Mouse (Mus musculus): Measurements from ENCODE around the gene Atp6v0a4. TPM values are rescaled to one million over a fixed set of nuclear protein-coding genes. Genes with fewer than 3 reads are reported as not detected.

Gene Atp6v0a4
- polyA plus RNA-seq, 1 experiment from 2014 or later, result not detected

DNA sequence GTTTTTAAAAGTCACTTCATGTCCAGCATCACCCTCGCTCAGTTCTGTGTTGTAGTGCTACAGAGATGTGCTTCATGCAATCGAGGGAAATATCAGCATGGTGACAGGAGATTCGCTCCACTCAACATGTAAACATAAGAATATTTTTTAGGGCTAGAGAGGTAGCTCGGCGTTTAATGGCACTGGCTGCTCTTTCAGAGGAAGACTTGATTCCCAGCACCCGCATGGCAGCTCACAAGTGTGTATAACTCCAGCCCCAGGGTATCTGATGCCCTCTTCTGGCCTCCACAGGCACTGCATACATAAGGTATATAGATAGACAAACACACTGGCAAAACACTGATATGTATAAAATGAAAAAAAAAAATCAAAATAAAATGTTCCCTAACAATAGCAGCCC, 74.8 kb downstream of the Atp6v0a4 start:
- Histone ChIP-seq H3K4me2 (replicated peaks; ENCODE audit: low read depth, low read length) (no peak overlapping the region), H3K27me3 (ENCODE audit: control insufficient read depth, insufficient read depth, low read length) (no peaks in the 10 kb centered on the region), H3K27ac (ENCODE audit: low read depth, low read length) (no peak overlapping the region), H3K9ac (ENCODE audit: low read depth, low read length) (no peak overlapping the region), H3K36me3 (ENCODE audit: control insufficient read depth, insufficient read depth, low read length) (no peaks in the 10 kb centered on the region), H3K9me3 (ENCODE audit: control insufficient read depth, low read length) (no peaks in the 10 kb centered on the region), H3K4me1 (replicated peaks; ENCODE audit: control insufficient read depth, insufficient read depth, low read length) (no peaks in the 10 kb centered on the region), H3K4me3 (ENCODE audit: low read depth, low read length) (no peak overlapping the region)
- DNase-seq (ENCODE audit: low spot score) (no peak), ATAC-seq (ENCODE audit: low FRiP score) (no peak)
- 95% methylated on average over 6 of the region's 6 CpGs for WGBS

DNA sequence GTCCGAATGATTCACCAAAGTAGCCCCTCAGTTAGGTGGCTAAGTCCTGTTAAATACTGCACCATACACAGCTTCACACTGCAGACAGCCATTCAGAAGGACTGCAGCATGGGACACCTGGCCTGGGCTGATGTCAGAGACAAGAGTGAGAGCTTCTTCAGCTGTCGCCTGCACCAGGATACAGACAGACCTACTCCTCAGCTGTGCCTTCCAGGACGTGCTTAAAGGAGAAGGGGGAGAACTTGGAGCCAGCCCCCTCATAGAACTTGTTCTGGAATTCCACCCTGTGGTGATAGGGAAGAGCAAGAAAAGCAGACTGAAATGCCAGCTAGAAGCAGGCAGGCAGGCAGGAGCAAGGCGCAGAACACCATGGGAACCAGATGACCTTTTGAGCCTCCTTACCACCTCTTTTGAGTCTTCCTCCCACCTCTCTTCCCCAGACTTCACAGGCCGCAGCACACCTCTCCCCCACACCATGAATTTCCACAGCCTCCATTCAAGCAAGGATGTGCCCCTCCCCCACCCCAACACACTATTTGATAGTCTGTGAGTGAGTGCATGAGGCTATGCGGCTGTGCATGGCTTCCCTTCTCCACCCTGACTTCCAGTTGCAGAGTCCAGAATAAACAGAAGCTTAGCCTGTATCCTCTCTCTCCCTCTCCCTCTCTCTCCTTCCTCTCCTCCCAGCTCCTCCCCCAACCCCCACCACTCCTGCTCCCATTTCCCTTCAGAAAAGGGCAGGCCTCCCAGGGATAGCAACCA, 75.4 kb downstream of the Atp6v0a4 start:
- no peak overlapping the region for H3K4me3 ChIP-seq (ENCODE audit: low read depth, low read length)
- DNase-seq (ENCODE audit: low spot score) (peak; percentile 15), ATAC-seq (ENCODE audit: low FRiP score) (no peak)
- no peaks in the 10 kb centered on the region for H3K36me3 ChIP-seq (ENCODE audit: control insufficient read depth, insufficient read depth, low read length)
- H3K27ac ChIP-seq (ENCODE audit: low read depth, low read length), result no peak overlapping the region
- H3K9ac ChIP-seq (ENCODE audit: low read depth, low read length), result no peak overlapping the region
- H3K9me3 ChIP-seq (ENCODE audit: control insufficient read depth, low read length), result no peaks in the 10 kb centered on the region
- no peak overlapping the region for H3K4me2 ChIP-seq (replicated peaks; ENCODE audit: low read depth, low read length)
- 55% methylated on average over 6 of the region's 6 CpGs for WGBS
- no peaks in the 10 kb centered on the region for H3K27me3 ChIP-seq (ENCODE audit: control insufficient read depth, insufficient read depth, low read length)
- no peaks in the 10 kb centered on the region for H3K4me1 ChIP-seq (replicated peaks; ENCODE audit: control insufficient read depth, insufficient read depth, low read length)

DNA sequence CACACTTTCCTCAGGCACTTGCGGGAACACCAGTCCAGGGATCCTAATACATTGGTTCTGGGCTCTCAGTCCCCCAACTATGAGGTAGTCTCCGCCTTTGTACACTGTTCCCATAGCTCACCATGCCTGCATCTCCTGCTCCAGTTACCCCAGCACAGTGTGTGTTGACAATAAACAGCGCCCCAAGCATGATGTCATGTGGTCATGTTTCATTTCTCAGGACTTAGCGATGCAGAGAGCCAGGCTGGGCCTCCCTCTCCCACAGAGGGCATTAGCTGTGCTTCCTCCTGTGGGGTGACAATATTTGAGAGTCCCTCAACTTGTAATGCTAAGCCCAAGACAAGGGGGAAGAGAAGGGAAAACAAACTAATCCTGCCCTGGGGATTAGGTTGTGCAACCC, 76.4 kb downstream of the Atp6v0a4 start:
- DNase-seq (ENCODE audit: low spot score), result no peak
- 87% methylated on average over 4 of the region's 4 CpGs for WGBS

DNA sequence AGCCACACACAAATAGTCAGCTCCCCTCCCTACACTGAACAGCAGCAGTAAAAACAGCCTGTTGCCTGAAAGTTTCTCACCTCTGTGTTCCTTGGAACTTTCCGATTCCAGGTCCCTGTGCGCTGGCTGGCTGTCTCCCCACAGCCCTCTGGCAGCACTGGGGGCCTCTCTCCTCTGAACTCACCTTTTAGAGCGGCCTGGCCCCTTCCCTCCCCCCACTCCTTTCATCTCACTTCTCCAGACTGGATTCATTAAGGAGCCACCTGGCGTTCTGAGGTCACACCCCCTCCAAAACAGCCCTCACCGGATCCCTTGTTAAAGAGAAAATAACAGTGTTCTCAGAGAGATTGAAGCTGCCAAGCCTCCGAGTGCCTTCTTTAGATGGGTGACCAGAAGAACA, 77.5 kb downstream of the Atp6v0a4 start, which contains the start of gene Svopl:
Svopl (minus strand) TSS at position 159 of the 400 bp plus-strand sequence.
- H3K4me3 ChIP-seq (ENCODE audit: low read depth, low read length), result no peak within 1 kb of the TSS
- H3K4me1 ChIP-seq (replicated peaks; ENCODE audit: control insufficient read depth, insufficient read depth, low read length), result no peaks in the 10 kb centered on the region
- no peak within 1 kb of the TSS for H3K4me2 ChIP-seq (replicated peaks; ENCODE audit: low read depth, low read length)
- no peaks in the 10 kb centered on the region for H3K27me3 ChIP-seq (ENCODE audit: control insufficient read depth, insufficient read depth, low read length)
- H3K9me3 ChIP-seq (ENCODE audit: control insufficient read depth, low read length), result no peaks in the 10 kb centered on the region
- DNase-seq (ENCODE audit: low spot score) (no peak), ATAC-seq (ENCODE audit: low FRiP score) (no peak)
- no peaks in the 10 kb centered on the region for H3K36me3 ChIP-seq (ENCODE audit: control insufficient read depth, insufficient read depth, low read length)
- WGBS, result 29% methylated on average over 6 of the region's 6 CpGs
- H3K9ac ChIP-seq (ENCODE audit: low read depth, low read length), result no peak within 1 kb of the TSS
- no peak within 1 kb of the TSS for H3K27ac ChIP-seq (ENCODE audit: low read depth, low read length)

More for the DNA sequence above, 76.4 kb downstream of the Atp6v0a4 start:
- Histone ChIP-seq H3K4me1 (replicated peaks; ENCODE audit: control insufficient read depth, insufficient read depth, low read length) (no peaks in the 10 kb centered on the region), H3K9ac (ENCODE audit: low read depth, low read length) (no peak overlapping the region), H3K36me3 (ENCODE audit: control insufficient read depth, insufficient read depth, low read length) (no peaks in the 10 kb centered on the region), H3K4me3 (ENCODE audit: low read depth, low read length) (no peak overlapping the region), H3K9me3 (ENCODE audit: control insufficient read depth, low read length) (no peaks in the 10 kb centered on the region), H3K4me2 (replicated peaks; ENCODE audit: low read depth, low read length) (no peak overlapping the region), H3K27ac (ENCODE audit: low read depth, low read length) (no peak overlapping the region), H3K27me3 (ENCODE audit: control insufficient read depth, insufficient read depth, low read length) (no peaks in the 10 kb centered on the region)
- ATAC-seq (ENCODE audit: low FRiP score), result no peak

DNA sequence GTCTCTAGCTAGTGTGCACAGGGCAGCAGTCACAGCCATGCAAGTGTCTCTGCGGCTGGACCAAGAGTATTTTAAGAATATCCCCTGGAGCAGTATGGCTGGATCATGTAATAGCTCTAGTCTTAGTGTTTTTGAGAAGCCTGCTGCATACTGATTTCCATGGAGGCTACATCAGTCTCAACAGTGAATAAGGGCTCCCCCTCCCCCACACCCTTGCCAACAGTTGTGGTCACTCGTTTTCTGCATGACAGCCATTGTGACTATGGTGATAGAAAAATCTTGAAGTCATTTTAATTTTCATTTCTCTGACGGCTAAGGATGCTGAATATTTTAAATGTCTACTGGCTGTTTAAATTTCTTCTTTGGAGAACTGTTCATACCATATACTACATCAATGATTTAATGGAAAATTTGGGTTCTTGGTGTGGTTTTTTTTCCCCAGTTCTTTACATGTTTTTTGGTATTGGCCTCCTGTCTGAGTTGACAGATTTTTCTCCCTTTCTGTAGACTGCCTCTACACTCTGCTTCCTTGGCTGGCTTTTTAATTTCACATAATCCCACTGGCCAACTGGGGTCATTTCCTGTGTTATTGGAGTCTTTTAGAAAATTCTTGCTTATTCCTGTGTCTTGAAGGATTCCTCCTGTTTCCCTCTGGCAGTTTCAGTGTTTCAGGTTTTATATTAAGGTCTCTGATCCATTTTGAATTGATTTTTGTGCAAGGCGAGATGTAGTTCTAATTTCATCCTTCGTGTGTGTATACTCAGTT, 91.4 kb downstream of the Atp6v0a4 start:
- Histone ChIP-seq H3K4me1 (replicated peaks; ENCODE audit: control insufficient read depth, insufficient read depth, low read length) (no peaks in the 10 kb centered on the region), H3K9ac (ENCODE audit: low read depth, low read length) (no peak overlapping the region), H3K4me2 (replicated peaks; ENCODE audit: low read depth, low read length) (no peak overlapping the region), H3K9me3 (ENCODE audit: control insufficient read depth, low read length) (no peaks in the 10 kb centered on the region), H3K27me3 (ENCODE audit: control insufficient read depth, insufficient read depth, low read length) (no peaks in the 10 kb centered on the region), H3K4me3 (ENCODE audit: low read depth, low read length) (no peak overlapping the region), H3K36me3 (ENCODE audit: control insufficient read depth, insufficient read depth, low read length) (no peaks in the 10 kb centered on the region), H3K27ac (ENCODE audit: low read depth, low read length) (no peak overlapping the region)
- WGBS, result 72% methylated on average over 5 of the region's 5 CpGs
- DNase-seq (ENCODE audit: low spot score) (no peak), ATAC-seq (ENCODE audit: low FRiP score) (no peak)

DNA sequence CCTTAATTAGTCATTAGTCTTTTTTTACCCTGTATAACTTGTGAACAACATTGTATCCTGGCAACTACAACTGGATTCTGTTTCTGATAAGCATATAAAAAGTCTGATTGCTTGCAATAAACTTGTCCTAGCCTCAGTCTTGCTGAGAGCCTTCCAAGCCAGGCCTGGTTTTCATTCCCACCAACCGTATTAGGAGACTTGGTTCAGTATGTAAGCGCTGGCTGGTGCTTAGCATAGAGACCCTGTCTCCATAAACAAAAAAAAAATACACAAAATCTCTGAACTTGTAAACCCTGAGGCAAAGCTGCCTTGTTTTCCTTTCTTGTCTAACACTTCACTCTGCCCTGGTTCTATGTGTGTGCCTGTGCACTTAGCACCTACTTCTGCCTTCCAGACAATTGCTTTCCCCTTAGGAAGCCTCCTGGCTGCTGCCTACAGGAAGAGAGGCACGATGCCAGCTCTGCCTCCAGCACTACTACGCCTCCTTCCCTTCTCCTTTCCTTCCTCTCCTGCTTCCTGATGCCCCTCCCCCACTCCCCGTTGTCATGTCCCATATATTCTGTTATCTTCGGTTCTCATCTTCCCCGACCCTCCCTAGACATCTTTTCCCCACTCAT, 92.4 kb downstream of the Atp6v0a4 start:
- Histone ChIP-seq H3K4me2 (replicated peaks; ENCODE audit: low read depth, low read length) (no peak overlapping the region), H3K9me3 (ENCODE audit: control insufficient read depth, low read length) (no peaks in the 10 kb centered on the region), H3K36me3 (ENCODE audit: control insufficient read depth, insufficient read depth, low read length) (no peaks in the 10 kb centered on the region), H3K4me3 (ENCODE audit: low read depth, low read length) (no peak overlapping the region), H3K4me1 (replicated peaks; ENCODE audit: control insufficient read depth, insufficient read depth, low read length) (no peaks in the 10 kb centered on the region), H3K27me3 (ENCODE audit: control insufficient read depth, insufficient read depth, low read length) (no peaks in the 10 kb centered on the region), H3K27ac (ENCODE audit: low read depth, low read length) (no peak overlapping the region), H3K9ac (ENCODE audit: low read depth, low read length) (no peak overlapping the region)
- no peak for ATAC-seq (ENCODE audit: low FRiP score)
- DNase-seq (ENCODE audit: low spot score), result no peak
- 61% methylated on average over 7 of the region's 7 CpGs for WGBS

DNA sequence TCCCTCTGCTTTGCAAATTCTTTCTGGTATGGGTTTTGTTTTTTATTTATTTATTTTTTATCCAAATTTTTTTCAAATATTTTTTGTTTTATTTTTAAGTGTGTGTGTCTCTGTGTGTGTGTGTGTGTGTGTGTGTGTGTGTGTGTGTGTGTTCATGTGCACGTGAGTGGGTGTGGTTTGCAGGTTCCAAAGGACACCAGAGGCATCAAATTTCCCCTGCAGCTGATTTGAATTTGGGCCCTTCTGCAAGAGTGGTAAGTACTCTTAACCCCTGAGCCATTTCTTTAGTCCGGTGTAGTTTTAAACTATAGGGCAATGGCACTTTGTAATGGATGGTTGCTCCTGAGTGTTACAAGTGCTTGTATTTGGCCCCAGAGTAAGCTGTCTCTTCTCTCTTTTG, 96.2 kb downstream of the Atp6v0a4 start:
- Histone ChIP-seq H3K4me3 (ENCODE audit: low read depth, low read length) (no peak overlapping the region), H3K4me1 (replicated peaks; ENCODE audit: control insufficient read depth, insufficient read depth, low read length) (no peaks in the 10 kb centered on the region), H3K4me2 (replicated peaks; ENCODE audit: low read depth, low read length) (no peak overlapping the region), H3K27me3 (ENCODE audit: control insufficient read depth, insufficient read depth, low read length) (no peaks in the 10 kb centered on the region), H3K9ac (ENCODE audit: low read depth, low read length) (no peak overlapping the region), H3K9me3 (ENCODE audit: control insufficient read depth, low read length) (no peaks in the 10 kb centered on the region), H3K27ac (ENCODE audit: low read depth, low read length) (no peak overlapping the region), H3K36me3 (ENCODE audit: control insufficient read depth, insufficient read depth, low read length) (no peaks in the 10 kb centered on the region)
- DNase-seq (ENCODE audit: low spot score) (no peak), ATAC-seq (ENCODE audit: low FRiP score) (no peak)
- 49% methylated on average over 2 of the region's 2 CpGs for WGBS

DNA sequence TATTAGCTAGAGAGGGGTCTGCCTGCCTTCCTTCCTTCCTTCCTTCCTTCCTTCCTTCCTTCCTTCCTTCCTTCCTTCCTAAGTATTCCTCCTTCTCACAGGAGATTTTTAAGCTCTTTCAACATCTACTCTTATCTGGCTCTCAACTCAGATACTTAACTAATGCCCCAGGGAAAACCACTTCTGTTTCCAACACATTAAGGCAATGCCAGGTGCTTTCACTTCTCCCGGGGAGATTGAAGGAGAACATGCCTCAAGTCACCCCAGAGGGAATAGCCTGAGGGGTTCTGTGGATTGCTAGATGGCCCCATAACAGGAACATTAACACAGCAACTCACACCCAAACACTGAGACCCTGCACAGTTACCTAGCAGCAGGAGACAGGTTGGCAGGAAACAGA, 96.6 kb downstream of the Atp6v0a4 start:
- Histone ChIP-seq H3K4me3 (ENCODE audit: low read depth, low read length) (no peak overlapping the region), H3K4me1 (replicated peaks; ENCODE audit: control insufficient read depth, insufficient read depth, low read length) (no peaks in the 10 kb centered on the region), H3K27me3 (ENCODE audit: control insufficient read depth, insufficient read depth, low read length) (no peaks in the 10 kb centered on the region), H3K4me2 (replicated peaks; ENCODE audit: low read depth, low read length) (no peak overlapping the region), H3K9ac (ENCODE audit: low read depth, low read length) (no peak overlapping the region), H3K9me3 (ENCODE audit: control insufficient read depth, low read length) (no peaks in the 10 kb centered on the region), H3K27ac (ENCODE audit: low read depth, low read length) (no peak overlapping the region), H3K36me3 (ENCODE audit: control insufficient read depth, insufficient read depth, low read length) (no peaks in the 10 kb centered on the region)
- DNase-seq (ENCODE audit: low spot score), result no peak
- ATAC-seq (ENCODE audit: low FRiP score), result no peak
- WGBS, result 56% methylated on average over 1 of the region's 1 CpGs

Data from hindbrain, embryonic 11.5 days (tissue).